Mouse (Mus musculus) limb, embryonic 12.5 days (tissue): Measurements from ENCODE around the gene Zcchc14. TPM values are rescaled to one million over a fixed set of nuclear protein-coding genes. Genes with fewer than 3 reads are reported as not detected.
"Not testable (repeated sequence)": the region's sequence is repeated elsewhere in the genome, so short reads cannot be mapped to it uniquely, and the experiment has no call there.

Experiments
- ATAC-seq: fragments of 200-750 bp; cut with Nextera tagmentation; 2 replicates; pipeline ENCODE4 v1.8.0; 2017; ENCODE audit warnings: low read depth, moderate TSS enrichment; ENCODE audit not compliant: insufficient number of reproducible peaks, insufficient read depth, low FRiP score, low TSS enrichment
- H3K27ac ChIP-seq: fragments of 300-500 bp; sonication (generic); 2 replicates; pipeline ENCODE4 v1.5.1; 2016; ENCODE audit warnings: mild to moderate bottlenecking, moderate library complexity
- H3K27me3 ChIP-seq: fragments of 300-500 bp; sonication (generic); 2 replicates; pipeline ENCODE4 v1.6.1; 2016; ENCODE audit warnings: mild to moderate bottlenecking, moderate library complexity
- H3K36me3 ChIP-seq: fragments of 300-500 bp; sonication (generic); 2 replicates; pipeline ENCODE4 v1.6.1; 2016; ENCODE audit warnings: mild to moderate bottlenecking, moderate library complexity
- H3K4me1 ChIP-seq: fragments of 300-500 bp; sonication (generic); replicated peaks from 2 replicates; pipeline ENCODE4 v1.6.1; 2016
- H3K4me2 ChIP-seq: fragments of 300-500 bp; sonication (generic); 2 replicates; pipeline ENCODE4 v1.6.1; 2016; ENCODE audit warnings: mild to moderate bottlenecking, moderate library complexity
- H3K4me3 ChIP-seq: fragments of 300-500 bp; sonication (generic); replicated peaks from 2 replicates; pipeline ENCODE4 v1.5.1; 2016; ENCODE audit warnings: mild to moderate bottlenecking
- H3K9ac ChIP-seq: fragments of 300-500 bp; sonication (generic); replicated peaks from 2 replicates; pipeline ENCODE4 v1.6.1; 2016; ENCODE audit warnings: mild to moderate bottlenecking, moderate library complexity
- H3K9me3 ChIP-seq: fragments of 300-500 bp; sonication (generic); 2 replicates; pipeline ENCODE4 v1.6.1; 2016; ENCODE audit warnings: mild to moderate bottlenecking, moderate library complexity
- WGBS: fragments of 180-500 bp; shearing (Covaris S2); methylation state at CpG from one replicate; pipeline ENCODE4 v1.1.7; 2016; 5-methylcytosine and 5-hydroxymethylcytosine counted together
- polyA plus RNA-seq: library from polyadenylated mRNA; unstranded; fragments of >200 nt; fragmentation: Nextera tagmentation; extraction: Ambion mirVana; gene quantifications from 2 replicates; pipeline ENCODE4 v1.2.1, GENCODE M21; 2016

Zcchc14 gene
- polyA plus RNA-seq, 1 experiment from 2014 or later, result 22.1 TPM

DNA sequence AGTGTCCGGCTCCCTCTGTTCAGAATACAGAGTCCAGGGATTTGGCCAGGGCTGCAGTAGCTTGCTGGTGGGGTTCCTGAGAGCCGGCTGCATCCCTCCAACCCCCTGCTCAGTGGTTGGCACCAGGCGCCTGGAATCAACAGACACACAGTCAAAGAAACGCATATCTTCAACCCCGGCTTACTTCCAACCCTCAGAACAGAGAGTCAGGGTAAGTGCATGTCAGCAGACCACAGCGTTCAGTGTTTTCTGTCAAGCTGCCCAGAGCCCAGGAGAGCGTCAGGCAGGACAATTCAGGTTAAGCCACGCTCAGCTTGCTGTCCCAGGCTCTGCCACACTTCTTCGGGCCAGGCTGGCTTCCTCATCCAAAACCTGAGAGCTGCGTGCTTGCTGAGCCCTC lies 28.8 kb upstream of the Zcchc14 start:
- H3K4me3 ChIP-seq, result no peak overlapping the region
- H3K9me3 ChIP-seq, result no peaks in the 10 kb centered on the region
- ATAC-seq, result no peak
- H3K27ac ChIP-seq, result no peak overlapping the region
- 57% methylated on average over 10 of the region's 10 CpGs for WGBS
- H3K27me3 ChIP-seq, result peaks cover 3% of the 10 kb centered on the region; the same call in 1 of the 2 replicates
- no peak overlapping the region for H3K9ac ChIP-seq
- H3K36me3 ChIP-seq, result no peaks in the 10 kb centered on the region
- no peaks in the 10 kb centered on the region for H3K4me1 ChIP-seq
- no peak overlapping the region for H3K4me2 ChIP-seq

DNA sequence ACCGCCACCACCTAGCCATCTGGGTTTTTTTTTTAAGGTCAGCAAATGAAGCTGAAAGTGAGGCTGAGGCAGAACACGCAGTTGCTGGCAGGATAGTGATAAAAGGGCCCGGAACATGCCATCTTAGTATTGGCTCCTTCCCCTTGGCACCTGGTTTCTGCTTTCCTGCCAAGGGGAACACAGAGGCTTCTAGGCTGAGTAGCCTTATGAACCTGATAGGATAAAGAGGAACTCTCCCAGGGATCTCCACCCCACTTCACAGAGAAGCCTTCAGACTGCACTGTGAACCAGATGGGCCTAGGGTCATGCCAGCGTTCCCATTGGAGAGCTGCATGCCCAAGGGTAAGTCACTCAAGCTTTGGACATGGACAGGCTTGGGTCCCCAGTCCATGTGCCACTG lies 28.2 kb upstream of the Zcchc14 start:
- Histone ChIP-seq H3K27me3 (peaks cover 3% of the 10 kb centered on the region; the same call in 1 of the 2 replicates), H3K4me1 (no peaks in the 10 kb centered on the region), H3K27ac (no peak overlapping the region), H3K9ac (no peak overlapping the region), H3K4me3 (no peak overlapping the region), H3K4me2 (no peak overlapping the region), H3K9me3 (no peaks in the 10 kb centered on the region), H3K36me3 (no peaks in the 10 kb centered on the region)
- ATAC-seq, result no peak
- 81% methylated on average over 4 of the region's 4 CpGs for WGBS

DNA sequence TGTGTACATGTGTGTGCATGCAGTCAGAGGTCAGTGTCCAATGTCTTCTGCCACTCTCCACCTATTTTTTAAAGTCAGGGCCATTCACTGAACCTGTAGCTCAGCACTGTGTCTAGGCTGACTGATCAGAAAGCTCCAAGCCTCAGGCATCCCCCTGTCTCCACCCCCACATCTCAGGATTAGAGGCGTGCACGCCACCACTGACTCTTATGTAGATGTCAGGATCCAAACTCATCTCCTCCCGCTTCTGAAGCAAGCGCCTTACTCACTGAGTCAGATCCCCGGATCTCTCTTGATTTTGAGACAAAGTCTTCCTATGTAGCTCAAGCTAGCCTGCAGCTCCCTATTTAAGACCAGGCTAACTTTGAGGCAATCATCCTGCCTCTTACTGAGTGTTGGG lies 26.0 kb upstream of the Zcchc14 start:
- no peaks in the 10 kb centered on the region for H3K36me3 ChIP-seq
- H3K27ac ChIP-seq, result no peak overlapping the region
- no peaks in the 10 kb centered on the region for H3K9me3 ChIP-seq
- no peak for ATAC-seq
- H3K27me3 ChIP-seq, result peaks cover 3% of the 10 kb centered on the region
- H3K4me3 ChIP-seq, result no peak overlapping the region
- 69% methylated on average over 5 of the region's 5 CpGs for WGBS
- H3K4me2 ChIP-seq, result no peak overlapping the region
- H3K4me1 ChIP-seq, result peaks cover 5% of the 10 kb centered on the region
- H3K9ac ChIP-seq, result no peak overlapping the region

DNA sequence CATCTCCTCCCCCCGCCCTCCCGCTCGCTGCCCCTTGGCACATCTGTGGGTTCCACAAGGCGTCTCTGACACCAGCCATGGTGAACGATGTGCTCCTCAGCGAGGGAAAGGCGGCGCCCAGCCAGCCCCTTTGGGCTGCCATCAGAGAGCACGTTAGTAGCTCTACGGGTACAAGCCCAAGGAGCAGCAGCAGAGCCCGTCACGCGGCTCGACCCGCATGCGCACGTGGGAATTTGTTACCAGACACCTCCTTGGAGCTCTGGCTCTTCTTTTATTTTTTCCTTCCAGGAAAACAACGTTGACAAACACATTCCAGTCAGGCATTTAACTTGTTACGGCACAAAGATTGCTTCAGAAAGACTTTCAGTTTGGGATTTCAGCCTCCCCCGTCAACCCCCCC lies 23.0 kb upstream of the Zcchc14 start:
- peak overlapping the region; percentile 15; the same call in 1 of the 2 replicates for H3K4me2 ChIP-seq
- peaks cover 3% of the 10 kb centered on the region for H3K27me3 ChIP-seq
- 0 out of 2 replicates have a peak overlapping the region, but pooled peaks have one; percentile 27 for H3K9ac ChIP-seq
- 47% methylated on average over 20 of the region's 20 CpGs for WGBS
- ATAC-seq, result no peak
- H3K4me3 ChIP-seq, result no peak overlapping the region
- no peaks in the 10 kb centered on the region for H3K9me3 ChIP-seq
- H3K4me1 ChIP-seq, result peaks cover 5% of the 10 kb centered on the region
- no peak overlapping the region for H3K27ac ChIP-seq
- H3K36me3 ChIP-seq, result no peaks in the 10 kb centered on the region

DNA sequence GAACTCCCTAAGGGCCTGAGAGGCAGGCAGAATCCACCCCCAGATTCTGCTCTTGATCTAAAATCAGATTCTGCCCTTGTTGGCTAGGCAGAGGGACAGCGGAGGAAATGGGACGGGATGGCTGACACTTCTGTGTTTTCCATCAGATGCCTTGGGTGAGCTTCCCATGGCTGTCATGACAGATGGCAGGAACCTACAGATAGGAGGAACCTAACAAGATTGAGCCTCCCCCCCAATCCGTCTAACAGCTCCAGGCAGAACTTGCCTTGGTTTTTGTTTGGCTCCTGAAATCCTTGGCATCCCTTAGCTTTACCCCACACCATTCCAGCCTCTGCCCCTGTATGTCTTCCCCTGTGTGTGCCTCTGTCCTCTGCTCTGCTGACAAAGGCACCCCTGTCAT lies 22.5 kb upstream of the Zcchc14 start:
- no peak overlapping the region for H3K9ac ChIP-seq
- H3K27me3 ChIP-seq, result peaks cover 3% of the 10 kb centered on the region
- no peak overlapping the region for H3K27ac ChIP-seq
- H3K36me3 ChIP-seq, result no peaks in the 10 kb centered on the region
- no peaks in the 10 kb centered on the region for H3K9me3 ChIP-seq
- WGBS, result 84% methylated on average over 3 of the region's 3 CpGs
- no peak overlapping the region for H3K4me3 ChIP-seq
- no peak overlapping the region for H3K4me2 ChIP-seq
- no peak for ATAC-seq
- peaks cover 5% of the 10 kb centered on the region for H3K4me1 ChIP-seq

DNA sequence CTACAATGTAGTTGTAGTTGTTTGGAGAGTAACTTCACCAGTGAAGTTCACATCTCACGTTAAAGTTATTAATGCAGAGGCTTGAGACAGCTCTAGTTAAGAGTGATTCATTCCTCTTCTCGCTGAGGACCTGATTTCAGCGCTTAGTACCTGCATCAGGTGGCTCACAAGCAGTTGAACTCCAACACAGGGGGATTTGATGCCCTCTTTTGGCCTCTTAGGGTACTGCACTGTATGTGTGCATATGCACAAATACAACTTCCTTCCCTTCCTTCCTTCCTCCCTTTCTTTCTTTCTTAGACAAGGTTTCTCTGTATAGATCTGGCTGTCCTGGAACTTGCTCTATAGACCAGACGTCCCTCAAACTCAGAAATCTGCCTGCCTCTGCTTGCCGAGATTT lies 21.8 kb upstream of the Zcchc14 start:
- 57% methylated on average over 5 of the region's 5 CpGs for WGBS
- ATAC-seq, result no peak
- no peaks in the 10 kb centered on the region for H3K36me3 ChIP-seq

DNA sequence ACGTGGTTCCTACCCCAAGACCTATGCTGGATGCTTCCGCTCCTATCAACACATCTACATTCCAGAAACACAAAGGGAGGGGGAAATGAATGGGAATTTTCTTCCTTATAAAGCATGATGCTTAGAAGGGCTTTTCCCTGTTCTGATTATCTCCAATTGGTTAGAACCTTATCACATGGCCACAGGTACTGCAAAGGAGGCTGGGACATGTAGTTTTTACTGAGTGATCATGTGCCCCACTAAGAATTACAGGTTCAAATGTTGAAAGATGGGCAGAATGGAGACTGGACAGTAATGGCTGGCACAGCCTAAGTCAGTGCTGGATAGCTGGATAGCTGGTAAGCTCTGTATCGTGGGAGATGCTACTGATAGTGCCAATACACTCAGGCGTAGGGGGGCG lies 21.2 kb upstream of the Zcchc14 start:
- Histone ChIP-seq H3K4me1 (peaks cover 10% of the 10 kb centered on the region), H3K4me2 (no peak overlapping the region), H3K36me3 (no peaks in the 10 kb centered on the region), H3K9ac (no peak overlapping the region), H3K9me3 (no peaks in the 10 kb centered on the region), H3K27me3 (peaks cover 3% of the 10 kb centered on the region), H3K27ac (no peak overlapping the region), H3K4me3 (no peak overlapping the region)
- no peak for ATAC-seq
- 81% methylated on average over 5 of the region's 5 CpGs for WGBS

More for the DNA sequence above, 21.8 kb upstream of the Zcchc14 start:
- H3K9me3 ChIP-seq, result no peaks in the 10 kb centered on the region
- H3K4me1 ChIP-seq, result peaks cover 5% of the 10 kb centered on the region
- H3K4me2 ChIP-seq, result no peak overlapping the region
- H3K9ac ChIP-seq, result no peak overlapping the region
- no peak overlapping the region for H3K27ac ChIP-seq
- H3K27me3 ChIP-seq, result peaks cover 3% of the 10 kb centered on the region
- no peak overlapping the region for H3K4me3 ChIP-seq

DNA sequence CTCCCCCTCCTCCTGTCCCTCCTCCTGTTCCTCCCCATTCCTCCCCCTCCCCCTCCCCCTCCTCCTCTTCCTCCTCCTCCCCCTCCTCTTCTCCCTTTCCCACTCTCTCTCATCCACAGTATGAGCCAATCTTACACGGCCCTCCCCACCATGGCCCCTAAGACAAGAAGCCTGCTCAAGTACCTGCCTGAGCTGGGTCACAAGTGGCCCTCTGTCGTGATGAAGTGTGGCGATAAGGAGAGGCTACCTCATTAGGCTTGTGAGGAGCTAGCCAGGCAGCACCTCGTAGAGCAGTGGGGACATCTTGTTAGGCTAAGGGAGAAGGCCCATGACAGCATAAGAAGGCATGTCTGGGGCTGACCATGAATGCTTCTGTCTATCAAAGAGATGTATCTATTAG lies 20.5 kb upstream of the Zcchc14 start:
- Histone ChIP-seq H3K9ac (no peak overlapping the region), H3K4me3 (no peak overlapping the region), H3K4me2 (no peak overlapping the region), H3K27ac (no peak overlapping the region), H3K9me3 (no peaks in the 10 kb centered on the region), H3K27me3 (no peaks in the 10 kb centered on the region; the same call in 1 of the 2 replicates), H3K4me1 (peaks cover 18% of the 10 kb centered on the region), H3K36me3 (no peaks in the 10 kb centered on the region)
- no peak for ATAC-seq
- 71% methylated on average over 4 of the region's 4 CpGs for WGBS

DNA sequence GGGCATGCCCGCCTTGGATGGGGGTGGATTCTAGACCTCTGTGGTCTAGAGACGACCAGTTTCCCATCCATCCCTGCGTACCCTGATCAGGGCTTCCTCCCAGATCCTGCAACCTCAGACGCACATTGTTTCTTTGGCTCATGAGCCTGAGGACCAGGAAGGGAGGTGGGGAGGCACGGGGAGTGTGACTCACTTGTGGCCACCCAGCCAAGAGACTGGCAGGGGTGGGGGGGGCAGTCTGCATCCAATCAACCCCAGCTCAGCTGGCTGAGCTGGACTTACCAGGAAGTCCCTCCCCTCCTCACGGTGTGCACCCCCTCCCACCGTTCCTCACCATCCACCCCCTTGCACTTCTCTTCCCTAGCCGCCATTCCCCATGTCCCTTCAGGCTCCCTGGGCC lies 16.5 kb upstream of the Zcchc14 start:
- no peak overlapping the region for H3K4me2 ChIP-seq
- no peaks in the 10 kb centered on the region for H3K27me3 ChIP-seq
- WGBS, result 13% methylated on average over 8 of the region's 8 CpGs
- H3K36me3 ChIP-seq, result no peaks in the 10 kb centered on the region
- H3K9me3 ChIP-seq, result no peaks in the 10 kb centered on the region
- ATAC-seq, result no peak
- no peak overlapping the region for H3K4me3 ChIP-seq
- no peak overlapping the region for H3K27ac ChIP-seq
- H3K4me1 ChIP-seq, result peaks cover 27% of the 10 kb centered on the region
- H3K9ac ChIP-seq, result peak overlapping the region; percentile 31; the same call in 1 of the 2 replicates

DNA sequence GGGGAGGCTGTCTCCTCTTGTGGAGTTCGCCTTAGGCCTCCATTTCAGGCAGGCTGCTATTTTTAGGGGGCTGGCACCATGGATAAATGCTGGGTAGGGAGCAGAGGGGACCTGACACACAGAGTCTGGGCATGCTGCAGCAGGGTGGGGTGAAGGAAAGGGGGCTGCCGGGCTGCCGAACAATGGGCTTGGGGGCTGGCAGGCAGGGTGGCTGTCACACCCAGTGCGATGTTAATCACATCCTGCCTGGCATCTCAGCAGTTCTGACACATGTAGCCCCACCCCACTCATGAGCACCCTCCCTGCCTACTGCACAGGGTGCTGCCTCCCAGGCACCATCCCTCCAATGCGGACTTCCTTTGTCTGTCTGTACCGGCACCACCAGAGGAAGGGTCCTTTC lies 15.9 kb upstream of the Zcchc14 start:
- ATAC-seq, result no peak
- Histone ChIP-seq H3K36me3 (no peaks in the 10 kb centered on the region), H3K4me3 (no peak overlapping the region), H3K4me2 (no peak overlapping the region), H3K4me1 (peaks cover 27% of the 10 kb centered on the region), H3K9me3 (no peaks in the 10 kb centered on the region), H3K27ac (no peak overlapping the region), H3K9ac (peak overlapping the region; percentile 31; the same call in 1 of the 2 replicates), H3K27me3 (no peaks in the 10 kb centered on the region)
- 57% methylated on average over 6 of the region's 6 CpGs for WGBS

DNA sequence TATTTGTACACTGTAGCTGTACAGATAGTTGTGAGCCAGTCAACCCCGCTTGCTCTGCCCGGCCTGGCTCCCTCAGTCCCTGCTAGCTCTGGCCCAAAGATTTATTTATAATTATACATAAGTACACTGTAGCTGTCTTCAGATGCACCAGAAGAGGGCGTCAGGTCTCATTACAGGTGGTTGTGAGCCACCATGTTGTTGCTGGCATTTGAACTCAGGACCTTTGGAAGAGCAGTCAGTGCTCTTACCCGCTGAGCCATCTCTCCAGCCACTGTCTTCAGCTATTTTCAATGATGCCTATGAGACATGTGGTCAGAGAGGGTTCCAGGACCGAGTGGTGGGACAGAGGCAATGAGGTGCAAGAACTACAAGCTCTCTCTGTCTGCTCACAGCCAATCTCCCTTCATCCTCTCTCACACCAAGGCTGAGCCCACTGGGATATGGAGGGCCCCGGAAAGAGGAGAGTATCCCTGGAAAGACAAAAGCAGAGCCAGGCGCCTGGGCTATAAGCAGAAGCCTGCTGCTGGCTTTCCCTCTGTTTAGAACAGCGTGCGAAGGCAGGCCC lies 15.3 kb upstream of the Zcchc14 start:
- not testable (repeated sequence) for H3K4me2 ChIP-seq, H3K9ac ChIP-seq, H3K27ac ChIP-seq, H3K36me3 ChIP-seq, H3K27me3 ChIP-seq, ATAC-seq, H3K4me3 ChIP-seq, H3K9me3 ChIP-seq
- 69% methylated on average over 9 of the region's 9 CpGs for WGBS
- H3K4me1 ChIP-seq, result peaks cover 27% of the 10 kb centered on the region

DNA sequence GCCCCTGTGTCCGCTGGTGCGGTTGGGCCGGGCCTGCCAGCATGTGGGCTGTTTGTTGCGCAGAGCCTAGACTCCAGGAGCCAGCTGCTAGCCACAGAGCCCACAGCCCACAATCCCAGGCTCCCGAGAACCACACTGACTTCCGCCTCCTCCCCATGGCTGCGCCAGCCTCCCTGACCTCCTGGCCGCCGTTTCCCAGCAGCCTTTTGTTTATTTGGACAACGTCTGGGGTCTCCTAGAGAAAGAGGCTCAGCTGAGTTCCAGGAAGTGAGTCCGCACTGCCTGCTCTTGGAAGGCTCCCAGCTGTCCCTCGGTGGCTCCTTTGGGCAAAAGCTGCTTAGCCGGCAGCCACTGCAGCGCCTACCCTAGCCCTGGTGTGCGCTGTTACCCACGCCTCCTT lies 12.6 kb upstream of the Zcchc14 start:
- H3K27me3 ChIP-seq, result no peaks in the 10 kb centered on the region
- H3K9me3 ChIP-seq, result no peaks in the 10 kb centered on the region
- H3K9ac ChIP-seq, result peak overlapping the region; percentile 47
- WGBS, result 9% methylated on average over 16 of the region's 16 CpGs
- peak overlapping the region; percentile 25 for H3K4me3 ChIP-seq
- peak; percentile 56 for ATAC-seq
- peaks cover 27% of the 10 kb centered on the region for H3K4me1 ChIP-seq
- H3K27ac ChIP-seq, result peak overlapping the region; percentile 82
- H3K36me3 ChIP-seq, result no peaks in the 10 kb centered on the region
- H3K4me2 ChIP-seq, result peak overlapping the region; percentile 50
